Mouse (Mus musculus) forelimb bud, embryonic 11.5 days (tissue): ENCODE measurements around the gene Mospd3.
"Not testable (repeated sequence)": the region's sequence is repeated elsewhere in the genome, so short reads cannot be mapped to it uniquely, and the experiment has no call there.

Experiments used
- DNase-seq: peaks from one replicate; pipeline ENCODE4 v3.0.0-alpha.2; 2012; ENCODE audit warnings: low read depth, low spot score

Mospd3 gene

DNA sequence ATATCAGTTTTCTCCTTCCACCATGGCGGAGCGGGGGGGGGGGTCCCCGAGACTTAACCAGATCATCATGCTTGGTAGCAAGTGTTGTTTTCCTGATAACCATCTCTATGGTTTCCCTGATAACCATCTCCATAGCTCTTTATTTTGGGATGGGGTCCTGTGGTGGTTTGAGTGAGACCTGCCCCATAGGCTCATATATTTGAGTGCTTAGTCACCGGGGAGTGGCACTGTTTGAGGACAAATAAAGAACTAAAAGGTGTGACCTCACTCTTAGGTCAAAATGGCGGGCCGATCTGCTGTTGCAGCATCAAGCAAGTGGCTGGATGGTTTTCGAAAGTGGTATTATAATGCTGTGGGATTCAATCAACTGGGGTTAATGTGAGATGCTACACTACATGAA, 14.5 kb upstream of the Mospd3 start:
- DNase-seq, result no peak

- DNase-seq, result not testable (repeated sequence)
Measured at GRCm38 (mm10) chr5:137614921-137615320, 14.1 kb upstream of the Mospd3 start.

DNA sequence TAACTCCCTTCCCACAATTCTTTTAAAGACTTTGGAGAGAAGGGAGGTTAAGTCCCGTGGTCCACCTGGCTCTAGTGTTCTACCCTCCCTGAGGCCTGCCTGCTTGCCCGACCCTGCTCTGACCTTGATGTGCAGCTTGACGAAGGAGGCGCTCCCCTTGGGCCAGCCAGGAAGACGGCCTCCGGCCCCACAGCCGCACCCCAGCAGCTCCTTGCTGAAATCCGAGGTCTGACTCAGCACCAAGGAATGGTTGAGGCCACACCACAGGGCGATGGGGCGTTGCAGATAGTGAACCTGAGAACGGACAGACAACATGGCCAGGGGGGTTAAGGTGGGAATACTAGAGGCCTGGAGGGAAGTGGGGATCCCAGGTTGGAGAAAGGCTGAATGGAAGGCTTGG, 12.7 kb upstream of the Mospd3 start, which contains the start of gene Pcolce:
Gene Pcolce (minus strand): TSS at position 235 of the 400 bp plus-strand sequence.
- DNase-seq, result no peak

- no peak for DNase-seq
Measured at GRCm38 (mm10) chr5:137613076-137613475, 12.2 kb upstream of the Mospd3 start.

DNA sequence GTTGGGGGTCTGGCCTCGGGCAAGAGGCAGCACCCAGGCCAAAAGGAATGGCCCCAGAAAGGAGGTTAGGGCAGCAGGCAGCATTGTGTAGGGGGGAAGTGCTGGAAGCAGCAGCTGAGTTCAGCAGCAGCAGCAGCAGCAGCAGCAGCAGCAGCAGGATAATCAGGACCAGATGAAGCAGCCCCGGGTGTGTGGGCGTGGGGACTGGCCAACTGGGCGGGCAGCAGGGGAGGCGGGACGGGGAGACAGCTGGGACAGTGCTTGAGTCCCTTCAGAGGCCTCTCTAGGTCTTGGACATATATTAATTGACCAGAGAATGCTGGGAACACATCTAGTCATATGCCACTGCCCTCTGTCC, 10.4 kb upstream of the Mospd3 start:
- peak; percentile 77 for DNase-seq

DNA sequence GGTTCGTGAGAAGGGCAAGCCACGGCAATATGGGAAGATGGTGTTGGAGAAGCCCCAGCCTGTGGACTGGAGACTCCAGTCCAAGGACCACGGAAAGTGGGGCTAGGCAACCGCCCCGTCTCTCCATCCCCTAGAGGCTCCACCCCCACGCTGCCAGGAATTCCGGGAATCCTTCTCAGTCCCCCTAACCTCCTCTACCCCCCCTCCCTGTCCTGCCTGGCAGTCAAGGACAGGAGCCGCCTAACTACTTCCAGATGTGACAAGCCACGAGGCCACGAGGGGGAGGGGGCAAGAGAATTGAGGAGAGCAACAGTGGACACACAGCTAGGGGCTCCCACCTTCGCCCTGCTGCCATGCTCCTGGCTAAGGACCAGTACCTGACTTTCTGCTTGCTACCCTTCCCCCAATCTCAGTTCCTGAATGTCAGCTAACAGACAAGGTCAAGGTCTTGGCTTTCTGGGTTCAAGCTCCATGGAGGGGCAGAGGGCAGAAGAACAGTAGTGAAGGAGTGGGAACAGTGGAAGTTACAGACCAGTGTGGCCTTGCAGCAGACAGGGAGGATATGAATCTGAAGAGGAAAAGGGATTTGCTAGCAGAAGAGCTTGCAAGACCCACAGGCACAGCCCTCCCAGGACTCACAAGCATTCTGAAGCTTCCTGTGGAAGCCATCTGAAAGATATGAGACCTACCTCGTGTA, 9.8 kb upstream of the Mospd3 start:
- peak; percentile 96 for DNase-seq

- no peak for DNase-seq
Measured at GRCm38 (mm10) chr5:137610056-137610455, 9.2 kb upstream of the Mospd3 start.

DNA sequence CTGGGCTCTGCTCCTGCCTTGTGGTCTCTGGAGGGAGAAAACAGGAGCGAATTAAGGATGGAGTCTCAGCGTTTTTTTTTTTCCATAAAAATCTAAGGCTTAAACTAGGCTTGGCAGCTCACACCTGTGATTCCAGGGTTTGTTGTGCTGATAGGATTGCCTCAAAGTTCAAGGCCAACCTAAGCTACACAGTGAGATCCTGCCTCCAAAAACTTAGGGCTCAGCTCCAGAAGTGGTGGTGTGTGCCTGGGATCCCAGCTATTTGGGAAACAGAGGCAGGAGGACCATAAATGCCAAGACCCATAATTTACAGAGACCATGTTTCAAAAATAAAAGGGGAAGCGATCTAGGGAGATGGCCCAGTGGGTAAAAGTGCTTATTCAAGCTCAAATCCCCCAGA, 8.4 kb upstream of the Mospd3 start:
- no peak for DNase-seq

- DNase-seq, result no peak
Measured at GRCm38 (mm10) chr5:137608654-137609190, 7.9 kb upstream of the Mospd3 start.

GRCm38 (mm10) chr5:137607860-137608653, 7.2 kb upstream of the Mospd3 start:
- no peak for DNase-seq

DNA sequence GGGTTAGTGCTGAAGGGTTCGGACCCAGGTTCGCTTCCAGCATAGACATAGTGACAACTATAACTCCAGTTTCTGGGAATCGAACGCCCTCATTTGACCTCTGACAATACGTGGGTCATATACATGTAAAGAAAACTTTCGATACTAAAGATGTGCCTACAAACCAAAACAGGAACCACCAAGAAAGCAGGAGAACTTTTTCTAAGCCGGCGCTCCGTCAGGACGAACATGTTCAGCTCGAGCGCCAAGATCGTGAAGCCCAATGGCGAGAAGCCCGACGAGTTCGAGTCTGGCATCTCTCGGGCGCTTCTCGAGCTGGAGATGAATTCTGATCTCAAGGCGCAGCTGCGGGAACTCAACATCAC, 489 bp upstream of the Mospd3 start:
- peak; percentile 33 for DNase-seq

DNA sequence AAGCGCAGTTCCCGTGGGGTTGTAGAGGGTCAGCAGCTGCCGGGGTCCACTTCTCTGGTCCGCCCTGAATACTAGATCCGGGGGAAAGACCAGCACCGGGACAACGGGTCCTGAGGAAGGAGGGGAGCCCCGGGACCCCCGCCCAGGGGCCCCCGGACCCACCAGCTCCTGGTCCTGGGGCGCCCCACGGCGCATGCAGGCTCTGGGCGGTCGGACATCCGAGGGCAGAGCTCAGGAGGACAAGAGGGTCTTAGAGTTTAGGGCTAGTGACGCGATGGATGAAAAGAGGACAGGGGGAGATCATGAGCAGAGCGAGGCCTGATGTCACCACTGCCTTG, 608 bp downstream of the Mospd3 start:
- DNase-seq, result no peak

DNA sequence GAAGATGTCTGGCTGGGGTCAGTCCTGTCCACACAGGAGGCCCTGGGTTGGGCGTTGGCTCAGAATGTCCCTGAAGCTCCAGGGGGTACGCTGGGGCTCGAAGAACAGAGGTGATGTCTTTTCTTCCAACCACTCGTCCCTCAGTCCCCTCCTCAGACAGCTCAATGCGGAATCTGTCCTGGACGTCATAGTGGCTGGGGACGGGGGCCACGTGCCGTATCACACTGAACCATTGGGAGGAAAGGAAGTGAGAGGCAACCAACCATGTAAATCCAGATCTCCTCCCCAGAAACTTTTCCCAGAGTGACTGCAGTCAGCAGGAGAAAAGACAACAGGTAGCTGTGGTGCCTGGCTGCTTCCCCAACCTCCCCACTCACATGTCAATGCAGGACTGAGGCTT, 1.3 kb downstream of the Mospd3 start:
- DNase-seq, result no peak

- DNase-seq, result no peak
Measured at GRCm38 (mm10) chr5:137598100-137598826, 2.6 kb downstream of the Mospd3 start.

GRCm38 (mm10) chr5:137597625-137598024, 3.2 kb downstream of the Mospd3 start:
- DNase-seq, result no peak

DNA sequence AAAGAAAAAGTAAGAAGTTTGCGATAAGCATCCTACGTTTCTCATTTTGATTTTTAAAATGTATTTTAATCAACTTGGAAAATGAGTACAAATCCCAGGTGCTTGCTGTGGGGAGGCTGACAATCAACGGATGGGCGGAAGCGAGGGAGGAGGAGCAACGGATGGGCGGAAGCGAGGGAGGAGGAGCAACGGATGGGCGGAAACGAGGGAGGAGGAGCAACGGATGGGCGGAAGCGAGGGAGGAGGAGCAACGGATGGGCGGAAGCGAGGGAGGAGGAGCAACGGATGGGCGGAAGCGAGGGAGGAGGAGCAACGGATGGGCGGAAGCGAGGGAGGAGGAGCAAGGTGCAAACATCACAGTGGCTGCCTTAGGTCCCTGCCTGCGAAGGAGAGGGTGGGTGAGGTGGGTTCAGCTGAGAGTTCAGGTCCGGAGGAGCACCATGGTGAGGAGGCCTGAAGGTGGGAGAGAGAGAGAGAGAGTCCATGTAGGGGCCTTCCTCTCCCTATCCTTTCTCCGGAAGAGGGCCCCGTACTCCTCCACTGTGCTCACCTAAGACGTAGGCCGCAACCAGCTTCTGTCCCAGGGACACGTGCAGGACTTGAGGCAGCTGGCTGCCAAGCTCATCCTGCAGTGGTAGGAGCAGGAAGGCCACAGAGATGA, 4.1 kb downstream of the Mospd3 start:
- DNase-seq, result no peak

DNA sequence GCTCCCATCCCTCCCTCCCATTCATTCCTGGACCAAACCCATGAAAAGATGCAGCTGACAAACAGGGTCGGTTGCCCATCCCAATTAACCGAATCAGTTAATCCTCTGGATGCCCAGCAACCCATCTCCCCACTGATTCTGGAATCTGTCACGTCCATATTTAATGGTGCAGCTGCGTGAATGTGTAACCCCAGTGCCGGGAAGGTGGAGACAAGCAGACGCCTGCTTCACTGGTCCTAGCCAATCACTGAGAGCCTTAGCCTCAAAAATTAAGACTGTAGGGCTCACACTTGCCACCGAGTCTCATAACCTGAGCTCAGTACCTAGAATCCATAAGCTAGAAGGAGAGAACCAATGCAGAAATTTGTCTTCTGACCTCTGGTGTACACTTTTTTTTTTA, 4.9 kb downstream of the Mospd3 start:
- DNase-seq, result no peak

- DNase-seq, result no peak
Measured at GRCm38 (mm10) chr5:137590507-137590906, 10.4 kb downstream of the Mospd3 start.

GRCm38 (mm10) chr5:137584976-137585375, 15.9 kb downstream of the Mospd3 start:
- DNase-seq, result peak; percentile 65

DNA sequence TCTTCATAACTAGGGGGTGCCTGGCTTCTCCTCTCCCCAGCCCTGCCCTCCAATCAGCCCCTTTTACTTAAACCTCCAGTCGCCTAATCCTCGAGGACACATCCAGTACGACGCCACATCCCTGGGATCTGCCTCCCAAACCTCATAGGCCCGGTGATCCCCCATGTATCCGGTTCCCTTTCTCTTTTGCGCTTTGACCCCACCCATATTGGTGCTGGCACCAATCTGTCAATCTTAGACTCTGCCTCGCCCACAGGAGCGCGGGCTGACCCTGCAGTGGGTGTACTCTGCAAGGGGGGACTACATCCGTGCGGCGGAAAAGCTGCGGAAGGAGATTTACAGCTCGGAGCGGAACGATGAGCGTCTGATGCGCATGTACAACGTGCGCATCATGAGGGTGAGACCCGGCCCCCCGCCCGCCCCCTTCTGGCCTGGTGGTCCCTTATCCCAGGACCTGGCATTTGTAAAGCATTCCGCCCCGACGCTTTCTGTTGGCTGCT, 17.1 kb downstream of the Mospd3 start:
- DNase-seq, result peak; percentile 12

- no peak for DNase-seq
Measured at GRCm38 (mm10) chr5:137582702-137583101, 18.2 kb downstream of the Mospd3 start.

DNA sequence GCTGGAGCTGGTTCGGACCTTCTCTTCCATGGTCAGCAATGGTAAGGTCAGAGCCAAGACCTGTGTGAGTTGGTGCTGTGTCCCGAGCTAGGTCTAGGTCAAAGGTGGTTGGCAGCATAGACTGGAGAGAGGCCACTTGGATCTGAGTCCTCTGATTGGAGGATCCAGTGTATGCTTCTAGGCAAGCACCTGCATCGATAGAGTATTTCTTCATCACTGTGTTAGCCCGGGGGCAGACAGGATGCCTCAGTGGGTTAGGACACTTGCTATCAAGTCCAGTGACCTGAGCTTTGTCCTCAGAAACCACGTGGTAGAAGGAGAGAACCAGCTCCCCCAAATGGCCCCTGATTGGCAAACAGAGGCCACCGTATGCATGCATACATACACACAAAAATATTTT, 20.6 kb downstream of the Mospd3 start:
- DNase-seq, result no peak
